Mouse (Mus musculus): ENCODE measurements around the gene Tspan9. TPM values are rescaled to one million over a fixed set of nuclear protein-coding genes. Genes with fewer than 3 reads are reported as not detected.

Gene Tspan9
- total and polyA plus RNA-seq, 2 experiments, result 23.2 to 40.0 TPM

DNA sequence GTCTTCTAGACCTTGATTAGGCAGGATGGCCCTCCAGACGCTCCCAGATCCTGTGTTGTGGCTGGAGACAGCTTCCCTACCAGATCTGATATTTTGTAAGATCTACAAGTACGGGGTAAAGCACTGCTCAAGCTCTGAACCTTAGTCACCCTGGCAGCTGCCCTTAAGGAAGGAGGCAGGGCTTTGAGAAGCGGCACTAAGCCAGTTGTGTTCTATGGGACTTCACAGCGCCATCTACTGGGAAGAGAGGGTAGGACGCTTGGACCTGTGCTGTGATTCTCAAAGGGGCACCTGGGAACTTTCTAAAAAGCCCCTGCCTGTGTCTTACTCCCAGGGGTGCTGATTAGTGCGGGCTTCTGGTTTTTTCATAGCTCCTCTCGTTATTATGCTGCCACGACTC, 222.7 kb downstream of the Tspan9 start:
- peak; percentile 71 for TF ChIP-seq CTCF (IDR thresholded peaks at IDR 0.05; ENCODE audit: low read depth, low read length)
- TF ChIP-seq POLR2A (IDR thresholded peaks at IDR 0.05; ENCODE audit: extremely low read depth, insufficient read depth, low read length), result no peak
- peak; percentile 26 for DNase-seq (ENCODE audit: extremely low read depth, low read depth, low spot score)
- H3K27me3 ChIP-seq (ENCODE audit: control insufficient read depth, insufficient read depth, low read length), result no peaks in the 10 kb centered on the region
- WGBS, result 11% methylated on average over 8 of the region's 8 CpGs
- no peak overlapping the region for H3K9ac ChIP-seq (ENCODE audit: low read depth, low read length)
- H3K27ac ChIP-seq (replicated peaks; ENCODE audit: insufficient read depth, low read depth, low read length), result no peak overlapping the region
- no peaks in the 10 kb centered on the region for H3K36me3 ChIP-seq (ENCODE audit: control insufficient read depth, insufficient read depth, low read length)
- H3K4me1 ChIP-seq (ENCODE audit: control insufficient read depth, insufficient read depth, low read length), result no peaks in the 10 kb centered on the region
- no peak overlapping the region for H3K4me3 ChIP-seq (ENCODE audit: insufficient read depth, low read depth, low read length)
- H3K79me2 ChIP-seq (ENCODE audit: control insufficient read depth, insufficient read depth, low read length), result no peaks in the 10 kb centered on the region

DNA sequence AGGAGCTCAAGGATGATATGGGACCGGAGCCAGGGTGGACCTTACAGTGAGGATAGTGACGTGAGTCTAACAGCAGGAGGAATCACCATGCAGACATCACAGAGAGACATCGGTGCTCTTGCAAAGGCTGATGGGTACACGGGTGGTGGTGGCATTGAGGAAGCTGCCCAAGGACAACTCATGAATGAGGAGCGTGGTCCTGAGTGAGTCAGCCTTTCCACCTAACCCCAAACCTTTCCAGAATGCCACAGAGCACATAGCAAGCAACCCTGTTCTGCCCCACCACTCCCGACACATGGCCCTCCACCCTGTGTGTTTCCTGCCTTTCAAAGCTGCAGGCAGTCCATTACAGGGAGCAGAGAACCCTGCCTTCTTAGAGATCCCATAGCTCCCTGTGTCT, 223.9 kb downstream of the Tspan9 start:
- no peak overlapping the region for H3K9ac ChIP-seq (ENCODE audit: low read depth, low read length)
- no peak overlapping the region for H3K27ac ChIP-seq (replicated peaks; ENCODE audit: insufficient read depth, low read depth, low read length)
- WGBS, result 86% methylated on average over 6 of the region's 6 CpGs
- no peaks in the 10 kb centered on the region for H3K4me1 ChIP-seq (ENCODE audit: control insufficient read depth, insufficient read depth, low read length)
- DNase-seq (ENCODE audit: extremely low read depth, low read depth, low spot score), result no peak
- no peaks in the 10 kb centered on the region for H3K36me3 ChIP-seq (ENCODE audit: control insufficient read depth, insufficient read depth, low read length)
- no peaks in the 10 kb centered on the region for H3K27me3 ChIP-seq (ENCODE audit: control insufficient read depth, insufficient read depth, low read length)
- H3K79me2 ChIP-seq (ENCODE audit: control insufficient read depth, insufficient read depth, low read length), result no peaks in the 10 kb centered on the region
- no peak overlapping the region for H3K4me3 ChIP-seq (ENCODE audit: insufficient read depth, low read depth, low read length)
- no peak for TF ChIP-seq POLR2A (IDR thresholded peaks at IDR 0.05; ENCODE audit: extremely low read depth, insufficient read depth, low read length)
- no peak for TF ChIP-seq CTCF (IDR thresholded peaks at IDR 0.05; ENCODE audit: low read depth, low read length)

DNA sequence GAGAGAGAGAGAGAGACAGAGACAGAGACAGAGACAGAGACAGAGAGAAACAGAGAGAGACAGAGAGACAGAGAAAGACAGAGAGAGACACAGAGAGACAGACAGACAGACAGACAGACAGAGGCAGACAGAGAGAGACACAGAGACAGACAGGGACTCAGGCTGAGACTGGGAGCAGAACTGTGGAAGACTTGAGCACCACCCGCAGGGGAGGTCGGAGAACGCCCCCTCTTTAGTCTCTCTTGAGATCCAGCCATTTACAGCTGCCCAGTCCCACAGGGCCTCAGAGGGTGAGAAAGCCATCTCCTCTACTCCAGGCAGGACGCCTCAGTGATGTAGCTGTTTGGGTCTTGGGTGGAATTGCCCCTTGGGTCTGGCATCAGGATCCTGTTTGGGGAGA, 225.7 kb downstream of the Tspan9 start:
- H3K4me3 ChIP-seq (ENCODE audit: insufficient read depth, low read depth, low read length), result no peak overlapping the region
- WGBS, result 81% methylated on average over 4 of the region's 4 CpGs
- no peak for DNase-seq (ENCODE audit: extremely low read depth, low read depth, low spot score)
- no peak for TF ChIP-seq CTCF (IDR thresholded peaks at IDR 0.05; ENCODE audit: low read depth, low read length)
- TF ChIP-seq POLR2A (IDR thresholded peaks at IDR 0.05; ENCODE audit: extremely low read depth, insufficient read depth, low read length), result no peak
- H3K4me1 ChIP-seq (ENCODE audit: control insufficient read depth, insufficient read depth, low read length), result no peaks in the 10 kb centered on the region
- H3K9ac ChIP-seq (ENCODE audit: low read depth, low read length), result no peak overlapping the region
- no peaks in the 10 kb centered on the region for H3K27me3 ChIP-seq (ENCODE audit: control insufficient read depth, insufficient read depth, low read length)
- no peak overlapping the region for H3K27ac ChIP-seq (replicated peaks; ENCODE audit: insufficient read depth, low read depth, low read length)
- H3K79me2 ChIP-seq (ENCODE audit: control insufficient read depth, insufficient read depth, low read length), result no peaks in the 10 kb centered on the region
- no peaks in the 10 kb centered on the region for H3K36me3 ChIP-seq (ENCODE audit: control insufficient read depth, insufficient read depth, low read length)

DNA sequence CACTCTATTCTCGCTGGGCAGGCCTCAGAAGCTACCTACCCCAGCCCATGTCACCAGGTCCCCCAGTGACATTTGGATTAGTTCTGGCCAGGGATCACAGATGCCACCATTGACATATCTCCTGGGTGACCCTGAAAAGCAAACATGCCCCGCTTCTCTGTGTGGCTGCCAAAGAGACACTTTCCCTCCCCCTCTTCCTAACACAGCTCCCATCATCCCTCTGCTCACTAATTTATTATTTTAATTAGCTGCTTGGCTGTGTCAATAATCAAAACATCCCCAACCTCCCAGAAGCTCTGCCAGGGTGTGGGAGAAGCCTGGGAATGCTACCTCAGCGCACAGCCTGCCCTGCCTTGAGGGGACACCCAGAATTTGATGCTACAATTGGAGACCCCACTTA, 226.4 kb downstream of the Tspan9 start:
- WGBS, result 46% methylated on average over 3 of the region's 3 CpGs
- no peak for TF ChIP-seq CTCF (IDR thresholded peaks at IDR 0.05; ENCODE audit: low read depth, low read length)
- TF ChIP-seq POLR2A (IDR thresholded peaks at IDR 0.05; ENCODE audit: extremely low read depth, insufficient read depth, low read length), result no peak
- DNase-seq (ENCODE audit: extremely low read depth, low read depth, low spot score), result no peak
- Histone ChIP-seq H3K36me3 (ENCODE audit: control insufficient read depth, insufficient read depth, low read length) (no peaks in the 10 kb centered on the region), H3K27me3 (ENCODE audit: control insufficient read depth, insufficient read depth, low read length) (no peaks in the 10 kb centered on the region), H3K4me1 (ENCODE audit: control insufficient read depth, insufficient read depth, low read length) (no peaks in the 10 kb centered on the region), H3K4me3 (ENCODE audit: insufficient read depth, low read depth, low read length) (no peak overlapping the region), H3K27ac (replicated peaks; ENCODE audit: insufficient read depth, low read depth, low read length) (no peak overlapping the region), H3K9ac (ENCODE audit: low read depth, low read length) (no peak overlapping the region), H3K79me2 (ENCODE audit: control insufficient read depth, insufficient read depth, low read length) (no peaks in the 10 kb centered on the region)

DNA sequence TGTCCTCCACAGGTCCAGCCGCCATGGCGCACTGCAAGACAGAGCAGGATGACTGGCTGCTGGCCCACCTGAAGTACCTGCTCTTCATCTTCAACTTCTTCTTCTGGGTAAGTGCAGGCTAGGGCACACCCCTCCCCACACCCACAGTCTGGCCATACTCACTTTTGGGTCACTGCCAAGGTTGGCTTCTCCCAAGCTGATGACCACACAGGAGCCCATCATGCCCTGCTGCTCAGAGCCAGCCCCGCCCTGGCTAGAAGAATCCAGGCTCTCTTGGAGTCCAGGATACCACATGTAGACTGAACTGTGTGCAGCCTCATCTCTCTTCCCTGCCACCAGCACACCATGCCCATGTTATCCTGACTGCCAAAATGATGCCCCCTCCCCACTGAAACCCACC, 230.5 kb downstream of the Tspan9 start:
- no peaks in the 10 kb centered on the region for H3K79me2 ChIP-seq (ENCODE audit: control insufficient read depth, insufficient read depth, low read length)
- H3K4me1 ChIP-seq (ENCODE audit: control insufficient read depth, insufficient read depth, low read length), result no peaks in the 10 kb centered on the region
- H3K9ac ChIP-seq (ENCODE audit: low read depth, low read length), result no peak overlapping the region
- WGBS, result 98% methylated on average over 3 of the region's 3 CpGs
- H3K27me3 ChIP-seq (ENCODE audit: control insufficient read depth, insufficient read depth, low read length), result no peaks in the 10 kb centered on the region
- H3K36me3 ChIP-seq (ENCODE audit: control insufficient read depth, insufficient read depth, low read length), result no peaks in the 10 kb centered on the region
- H3K4me3 ChIP-seq (ENCODE audit: insufficient read depth, low read depth, low read length), result no peak overlapping the region
- no peak for TF ChIP-seq CTCF (IDR thresholded peaks at IDR 0.05; ENCODE audit: low read depth, low read length)
- no peak for TF ChIP-seq POLR2A (IDR thresholded peaks at IDR 0.05; ENCODE audit: extremely low read depth, insufficient read depth, low read length)
- no peak for DNase-seq (ENCODE audit: extremely low read depth, low read depth, low spot score)
- no peak overlapping the region for H3K27ac ChIP-seq (replicated peaks; ENCODE audit: insufficient read depth, low read depth, low read length)

DNA sequence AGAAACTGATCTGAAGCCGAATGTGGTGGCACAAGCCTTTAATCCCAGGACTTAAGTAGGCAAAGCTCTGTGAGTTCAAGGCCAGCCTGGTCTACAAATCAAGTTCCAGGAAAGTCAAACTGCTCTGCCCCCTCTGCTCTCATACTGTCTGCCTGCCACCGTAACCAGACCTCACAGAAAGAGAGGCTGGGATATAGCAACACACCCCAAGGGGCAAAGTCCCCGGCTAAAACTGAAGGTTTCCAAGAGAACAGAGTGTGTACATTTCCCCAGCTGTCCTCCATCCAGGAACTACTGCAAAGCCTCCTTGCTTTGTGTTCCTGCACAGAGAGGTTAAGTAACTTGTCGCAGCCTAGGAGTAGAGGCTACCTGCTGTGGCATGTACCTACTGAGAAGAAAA, 231.7 kb downstream of the Tspan9 start:
- no peak for TF ChIP-seq POLR2A (IDR thresholded peaks at IDR 0.05; ENCODE audit: extremely low read depth, insufficient read depth, low read length)
- no peak for TF ChIP-seq CTCF (IDR thresholded peaks at IDR 0.05; ENCODE audit: low read depth, low read length)

More for the DNA sequence above, 231.7 kb downstream of the Tspan9 start:
- DNase-seq (ENCODE audit: extremely low read depth, low read depth, low spot score), result no peak
- Histone ChIP-seq H3K27me3 (ENCODE audit: control insufficient read depth, insufficient read depth, low read length) (no peaks in the 10 kb centered on the region), H3K4me3 (ENCODE audit: insufficient read depth, low read depth, low read length) (no peak overlapping the region), H3K36me3 (ENCODE audit: control insufficient read depth, insufficient read depth, low read length) (no peaks in the 10 kb centered on the region), H3K9ac (ENCODE audit: low read depth, low read length) (no peak overlapping the region), H3K27ac (replicated peaks; ENCODE audit: insufficient read depth, low read depth, low read length) (no peak overlapping the region), H3K4me1 (ENCODE audit: control insufficient read depth, insufficient read depth, low read length) (no peaks in the 10 kb centered on the region), H3K79me2 (ENCODE audit: control insufficient read depth, insufficient read depth, low read length) (no peaks in the 10 kb centered on the region)
- 36% methylated on average over 4 of the region's 4 CpGs for WGBS

Other genes starting within 250 kb of the Tspan9 start
- gene Tead4, start 157.2 kb upstream of the Tspan9 start, total RNA-seq (2014; rRNA removed), result 0.13 and 0.18 TPM in 2 replicates
- gene Tead4, start 157.2 kb upstream of the Tspan9 start, polyA plus RNA-seq (2012; rRNA removed), result 0.06 and 0.39 TPM in 2 replicates
- 0.74 TPM in 2 replicates for gene Tulp3, start 212.3 kb upstream of the Tspan9 start, total RNA-seq (2014; rRNA removed)
- gene Tulp3, start 212.3 kb upstream of the Tspan9 start, polyA plus RNA-seq (2012; rRNA removed), result 0.86 and 0.92 TPM in 2 replicates
- gene Rhno1, start 219.3 kb upstream of the Tspan9 start, total RNA-seq (2014; rRNA removed), result 2.9 and 3.0 TPM in 2 replicates
- gene Rhno1, start 219.3 kb upstream of the Tspan9 start, polyA plus RNA-seq (2012; rRNA removed), result 3.0 and 4.2 TPM in 2 replicates
- 0.27 TPM in 1 of 2 replicates, not detected in the other for gene Foxm1, start 219.4 kb upstream of the Tspan9 start, total RNA-seq (2014; rRNA removed)
- gene Foxm1, start 219.4 kb upstream of the Tspan9 start, polyA plus RNA-seq (2012; rRNA removed), result 0.40 and 0.94 TPM in 2 replicates
- not detected in 2 replicates for gene Tex52, start 231.9 kb upstream of the Tspan9 start, total RNA-seq (2014; rRNA removed)
- gene Tex52, start 231.9 kb upstream of the Tspan9 start, polyA plus RNA-seq (2012; rRNA removed), result not detected in 2 replicates
- not detected in 2 replicates for gene Gm44596, start 231.9 kb upstream of the Tspan9 start, total RNA-seq (2014; rRNA removed)
- gene Gm44596, start 231.9 kb upstream of the Tspan9 start, polyA plus RNA-seq (2012; rRNA removed), result not detected in 2 replicates